Mouse (Mus musculus): ENCODE measurements around the gene Glo1.

Gene Glo1

GRCm38 (mm10) chr17:30612075-30612859, 14.4 kb downstream of the Glo1 start:
- DNase-seq = peak; percentile 100

GRCm38 (mm10) chr17:30611221-30612074, 15.2 kb downstream of the Glo1 start:
- DNase-seq = no peak

GRCm38 (mm10) chr17:30610739-30611138, 15.9 kb downstream of the Glo1 start:
- DNase-seq = no peak

- no peak for DNase-seq
Measured at GRCm38 (mm10) chr17:30609980-30610307, 16.7 kb downstream of the Glo1 start.

- DNase-seq = peak; percentile 29
Measured at GRCm38 (mm10) chr17:30609305-30609979, 17.2 kb downstream of the Glo1 start.

GRCm38 (mm10) chr17:30607909-30608495, 18.7 kb downstream of the Glo1 start:
- DNase-seq = no peak

- no peak for DNase-seq
Measured at GRCm38 (mm10) chr17:30607330-30607729, 19.3 kb downstream of the Glo1 start.

GRCm38 (mm10) chr17:30606634-30607081, 20.0 kb downstream of the Glo1 start:
- DNase-seq = no peak

- DNase-seq = no peak
Measured at GRCm38 (mm10) chr17:30606206-30606605, 20.5 kb downstream of the Glo1 start.

GRCm38 (mm10) chr17:30605001-30605400, 21.7 kb downstream of the Glo1 start:
- no peak for DNase-seq

GRCm38 (mm10) chr17:30604296-30604695, 22.4 kb downstream of the Glo1 start:
- DNase-seq = no peak

- DNase-seq = no peak
Measured at GRCm38 (mm10) chr17:30602175-30602574, 24.5 kb downstream of the Glo1 start.

- no peak for DNase-seq
Measured at GRCm38 (mm10) chr17:30598300-30598699, 28.4 kb downstream of the Glo1 start.

GRCm38 (mm10) chr17:30597786-30598185, 28.9 kb downstream of the Glo1 start:
- no peak for DNase-seq

GRCm38 (mm10) chr17:30594846-30595245, 31.8 kb downstream of the Glo1 start:
- no peak for DNase-seq

GRCm38 (mm10) chr17:30594407-30594806, 32.3 kb downstream of the Glo1 start:
- DNase-seq = no peak

- peak; percentile 36 for DNase-seq
Measured at GRCm38 (mm10) chr17:30590417-30591198, 36.1 kb downstream of the Glo1 start.

GRCm38 (mm10) chr17:30583258-30584001, 43.2 kb downstream of the Glo1 start:
- DNase-seq = no peak

GRCm38 (mm10) chr17:30582313-30582712, 44.4 kb downstream of the Glo1 start:
- DNase-seq = no peak

- no peak for DNase-seq
Measured at GRCm38 (mm10) chr17:30581201-30581600, 45.5 kb downstream of the Glo1 start.

- DNase-seq = no peak
Measured at GRCm38 (mm10) chr17:30580781-30581180, 45.9 kb downstream of the Glo1 start.
